In genomic region chr11:60255639-60256038, GRCm38 (mm10) we compare ENCODE assay signal across 14 mouse cellular contexts. TPM values are rescaled to one million over a fixed set of nuclear protein-coding genes. Genes with fewer than 3 reads are reported as not detected.
A peak's percentile ranks its signal among the peaks of the same experiment; 100 is the strongest.
DNase-seq lines count a peak whose midpoint lies in the region; ATAC-seq and TF ChIP-seq lines count a peak whose summit lies in the region.
"Had no signal": no experiment of that assay in that cellular context is flagged by ENCODE, and none has a peak within 500 bp of the region (broad histone marks: within the 10 kb centered on the region; RNA-seq: fewer than 3 reads in every experiment).

No protein-coding gene starts in this region.

- ATAC-seq in forebrain, embryonic 14.5 days = no peak
- no peak for ATAC-seq in forebrain, embryonic 11.5 days (replicated peaks; ENCODE audit: low FRiP score)
- ATAC-seq in heart, postnatal 0 days (ENCODE audit: insufficient read depth, low read depth) = no peak
- ATAC-seq: activated CD4-positive, CD25-positive, alpha-beta regulatory T cell, adult 4 months; inflammation-experienced regulatory T-cells, adult 6 months had no signal

- TF ChIP-seq CTCF in heart, postnatal 0 days (IDR thresholded peaks at IDR 0.05; ENCODE audit: low read depth) = no peak
- TF ChIP-seq CTCF in layer of hippocampus, adult 2 months (conservative IDR thresholded peaks at IDR 0.05) = no peak

- H3K9ac ChIP-seq in forebrain, embryonic 14.5 days (ENCODE audit: low read length) = no peak overlapping the region
- no peak overlapping the region for H3K9ac ChIP-seq in forebrain, embryonic 11.5 days (ENCODE audit: low read length)
- H3K9ac ChIP-seq in heart, postnatal 0 days (replicated peaks; ENCODE audit: low read depth, low read length) = no peak overlapping the region
- H3K9ac ChIP-seq: embryonic facial prominence, embryonic 13.5 days; limb, embryonic 15.5 days; liver, embryonic 15.5 days had no signal

- no peaks in the 10 kb centered on the region for H3K9me3 ChIP-seq in forebrain, embryonic 14.5 days (replicated peaks; ENCODE audit: control insufficient read depth, low read length)
- no peaks in the 10 kb centered on the region for H3K9me3 ChIP-seq in forebrain, embryonic 11.5 days (ENCODE audit: control insufficient read depth, low read length)
- H3K9me3 ChIP-seq in heart, postnatal 0 days (replicated peaks; ENCODE audit: control insufficient read depth, low read length) = no peaks in the 10 kb centered on the region
- H3K9me3 ChIP-seq: embryonic facial prominence, embryonic 13.5 days; G1E; limb, embryonic 15.5 days; liver, embryonic 15.5 days had no signal

- no peak for TF ChIP-seq EP300 in heart, postnatal 0 days (IDR thresholded peaks at IDR 0.05; ENCODE audit: low read depth)

- H3K36me3 ChIP-seq in forebrain, embryonic 14.5 days (ENCODE audit: control insufficient read depth, insufficient read depth, low read length) = peaks cover 15% of the 10 kb centered on the region; the same call in 1 of the 2 replicates
- no peaks in the 10 kb centered on the region for H3K36me3 ChIP-seq in forebrain, embryonic 11.5 days (ENCODE audit: control insufficient read depth, insufficient read depth, low read length)
- peaks cover 19% of the 10 kb centered on the region for H3K36me3 ChIP-seq in heart, postnatal 0 days (replicated peaks; ENCODE audit: control insufficient read depth, insufficient read depth, low read length)

- peaks cover 18% of the 10 kb centered on the region; the same call in 1 of the 2 replicates for H3K4me1 ChIP-seq in forebrain, embryonic 14.5 days (ENCODE audit: control insufficient read depth, insufficient read depth, low read length)
- 0 out of 2 replicates have a peak, but pooled peaks cover 2% of the 10 kb centered on the region for H3K4me1 ChIP-seq in forebrain, embryonic 11.5 days (replicated peaks; ENCODE audit: control insufficient read depth, insufficient read depth, low read length)
- H3K4me1 ChIP-seq in heart, postnatal 0 days (ENCODE audit: control insufficient read depth, insufficient read depth) = peaks cover 40% of the 10 kb centered on the region
- H3K4me1 ChIP-seq: liver, embryonic 15.5 days had no signal

- intact Hi-C loops in heart, postnatal 14 days (cut with DNase I) = no loop called here

- WGBS in forebrain, embryonic 14.5 days = 74% methylated on average over 3 of the region's 3 CpGs
- WGBS in forebrain, embryonic 11.5 days = 89% methylated on average over 3 of the region's 3 CpGs
- 77% methylated on average over 3 of the region's 3 CpGs for WGBS in heart, postnatal 0 days

- H3K4me2 ChIP-seq in forebrain, embryonic 14.5 days (ENCODE audit: low read length) = no peak overlapping the region
- H3K4me2 ChIP-seq in forebrain, embryonic 11.5 days (ENCODE audit: low read depth, low read length, severe bottlenecking) = no peak overlapping the region
- H3K4me2 ChIP-seq in heart, postnatal 0 days (ENCODE audit: low read depth, low read length) = no peak overlapping the region
- H3K4me2 ChIP-seq: embryonic facial prominence, embryonic 13.5 days; limb, embryonic 15.5 days; liver, embryonic 15.5 days had no signal

- 0 out of 2 replicates have a peak overlapping the region, but pooled peaks have one; percentile 63 for H3K27ac ChIP-seq in forebrain, embryonic 14.5 days (ENCODE audit: low read depth, low read length)
- H3K27ac ChIP-seq in forebrain, embryonic 11.5 days (ENCODE audit: low read depth, low read length) = no peak overlapping the region
- H3K27ac ChIP-seq in heart, postnatal 0 days (ENCODE audit: low read depth) = peak overlapping the region; percentile 81
- H3K27ac ChIP-seq in layer of hippocampus, adult 2 months = peak overlapping the region; percentile 82
- H3K27ac ChIP-seq: embryonic facial prominence, embryonic 13.5 days; limb, embryonic 15.5 days; liver, embryonic 15.5 days had no signal

- H3K27me3 ChIP-seq in forebrain, embryonic 14.5 days (replicated peaks; ENCODE audit: control insufficient read depth, insufficient read depth, low read length) = no peaks in the 10 kb centered on the region
- no peaks in the 10 kb centered on the region for H3K27me3 ChIP-seq in forebrain, embryonic 11.5 days (ENCODE audit: control insufficient read depth, insufficient read depth, low read length)
- H3K27me3 ChIP-seq in heart, postnatal 0 days (ENCODE audit: control insufficient read depth, insufficient read depth, low read length) = no peaks in the 10 kb centered on the region
- H3K27me3 ChIP-seq: embryonic facial prominence, embryonic 13.5 days; limb, embryonic 15.5 days; liver, embryonic 15.5 days had no signal

- DNase-seq in forebrain, embryonic 14.5 days (ENCODE audit: low spot score) = no peak
- no peak for DNase-seq in forebrain, embryonic 11.5 days (ENCODE audit: low spot score)
- no peak for DNase-seq in heart, postnatal 0 days (ENCODE audit: low spot score)
- DNase-seq in heart, postnatal 14 days = no peak
- no peak for DNase-seq in layer of hippocampus, adult 2 months (ENCODE audit: low spot score in 2 of 2)
- DNase-seq in layer of hippocampus, postnatal 14 days (ENCODE audit: low spot score in 2 of 2) = no peak
- peak; percentile 89 for DNase-seq in gonadal fat pad, adult 2 months (ENCODE audit: low read depth)
- DNase-seq in testis, postnatal 14 days (ENCODE audit: low spot score) = no peak

- no peak overlapping the region for H3K4me3 ChIP-seq in forebrain, embryonic 14.5 days (ENCODE audit: low read depth, low read length)
- no peak overlapping the region for H3K4me3 ChIP-seq in forebrain, embryonic 11.5 days (ENCODE audit: low read depth, low read length)
- H3K4me3 ChIP-seq in heart, postnatal 0 days (ENCODE audit: low read depth, low read length) = no peak overlapping the region
- H3K4me3 ChIP-seq in layer of hippocampus, adult 2 months = no peak overlapping the region
- H3K4me3 ChIP-seq: embryonic facial prominence, embryonic 13.5 days; limb, embryonic 15.5 days; liver, embryonic 15.5 days had no signal

RNA-seq across cellular contexts. Expression of gene Srebf1, which starts 33.3 kb away (rescaled TPM):
- 42.6 and 44.3 TPM in 2 replicates for polyA plus RNA-seq in forebrain, embryonic 14.5 days (2014; fragmentation: Nextera tagmentation; extraction: Ambion mirVana)
- 63.9 and 68.7 TPM in 2 replicates for polyA plus RNA-seq in forebrain, embryonic 11.5 days (2014; fragmentation: Nextera tagmentation; extraction: Ambion mirVana)
- 77.2 and 81.7 TPM in 2 replicates for total RNA-seq in heart, postnatal 0 days (2014; rRNA removed; ENCODE audit: low replicate concordance)
- polyA plus RNA-seq in heart, postnatal 0 days (2015; fragmentation: Nextera tagmentation; extraction: Ambion mirVana) = 29.9 and 31.0 TPM in 2 replicates
- total RNA-seq in heart, postnatal 14 days (2021) = 10 to 100 TPM; 29.0 to 32.0 TPM
- 10 to 100 TPM; 64.2 to 70.8 TPM for total RNA-seq in layer of hippocampus, adult 2 months (2021)
- 10 to 100 TPM; 53.2 to 55.2 TPM for total RNA-seq in layer of hippocampus, postnatal 14 days (2021)
- polyA plus RNA-seq in gonadal fat pad, adult 2 months (2012; rRNA removed) = 393 and 402 TPM in 2 replicates
